Mouse (Mus musculus) cerebellum, adult 9-11 months (tissue): Measurements from ENCODE around the gene Nlrp9c.
"Not testable (repeated sequence)": the region's sequence is repeated elsewhere in the genome, so short reads cannot be mapped to it uniquely, and the experiment has no call there.

Experiments used
- DNase-seq: peaks from one replicate; pipeline ENCODE4 v3.0.0; 2022

Nlrp9c gene

DNA sequence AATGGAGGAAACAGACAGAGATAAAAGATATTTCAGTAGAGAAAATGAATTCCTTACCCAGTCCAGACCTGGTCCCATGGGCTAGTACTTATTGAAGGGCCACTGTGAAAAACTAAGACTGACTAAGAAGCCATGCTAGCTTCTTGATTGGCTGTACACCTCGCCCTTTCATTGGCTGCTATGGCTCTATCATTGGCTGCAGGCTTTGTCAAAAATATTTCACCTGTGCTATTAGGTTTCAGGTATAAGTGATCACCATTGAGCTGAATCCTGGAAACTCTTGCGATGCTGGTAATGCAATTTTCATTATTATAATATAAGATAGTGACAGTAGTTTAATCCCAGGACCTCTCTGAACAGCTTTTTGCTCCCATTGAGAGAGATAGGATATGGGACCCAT, at the start of gene Nlrp9c:
Gene Nlrp9c (minus strand): TSS at position 101 of the 400 bp plus-strand sequence.
- DNase-seq: not testable (repeated sequence)

DNA sequence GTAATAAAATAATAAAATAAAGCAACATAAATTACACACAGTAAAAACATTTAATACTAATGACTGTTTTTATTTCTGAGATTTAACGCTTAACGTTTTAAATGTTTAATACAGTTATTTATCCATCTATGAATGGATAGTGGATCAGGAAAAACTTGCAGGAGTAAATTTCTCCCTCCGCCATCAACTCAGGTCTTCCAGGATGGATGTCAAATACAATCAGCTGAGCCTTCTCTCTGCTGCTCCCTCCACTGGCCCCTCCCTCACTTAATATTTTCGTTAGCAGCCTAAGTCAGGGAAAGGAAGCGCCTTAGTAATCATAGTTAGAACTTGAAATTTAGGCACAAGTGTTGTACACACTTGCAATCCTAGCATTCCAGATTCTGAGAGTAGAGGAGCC, 31.3 kb upstream of the Nlrp9c start, which contains the start of gene Nlrp4a:
Gene Nlrp4a (plus strand): TSS at position 301 of the 400 bp plus-strand sequence.
- DNase-seq: no peak

DNA sequence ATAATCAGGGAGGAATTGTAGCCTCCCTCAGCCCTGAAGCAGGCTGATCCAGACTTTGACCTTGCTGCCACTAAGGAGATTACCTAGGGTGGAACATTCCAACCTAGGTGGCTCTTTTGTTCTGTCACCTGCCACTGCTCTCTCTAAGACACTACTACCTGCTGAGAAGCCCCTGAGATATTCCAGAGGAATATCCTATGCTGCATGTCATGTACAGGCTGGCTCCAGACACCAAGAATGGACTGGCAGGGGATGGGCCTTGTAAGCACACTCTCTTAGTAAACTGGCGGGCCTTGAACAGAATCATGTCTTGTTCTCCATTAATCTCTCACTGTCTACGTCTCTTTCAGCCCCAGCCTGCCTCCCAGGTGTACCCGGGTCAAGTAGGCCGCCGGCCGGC, 11.7 kb downstream of the Nlrp9c start:
- not testable (repeated sequence) for DNase-seq

DNA sequence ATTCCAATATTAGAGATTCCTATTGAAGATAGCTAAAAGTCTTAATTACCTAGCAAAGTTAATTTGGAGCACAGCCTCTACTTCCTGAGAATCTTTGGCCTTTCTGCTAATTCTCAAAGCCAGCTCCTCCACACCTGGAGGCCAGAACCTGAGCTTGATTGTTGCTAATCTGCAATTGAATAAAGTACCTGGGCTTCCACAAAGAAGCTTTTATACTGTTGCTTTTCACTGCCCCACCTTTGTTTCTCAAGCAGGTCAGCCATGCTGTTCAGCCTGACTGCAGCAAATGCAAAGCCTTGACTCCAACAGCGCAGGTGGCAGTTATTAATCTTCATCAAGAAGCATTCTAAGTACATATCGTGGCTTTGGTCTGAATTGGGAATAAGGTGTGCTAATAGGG, 12.4 kb downstream of the Nlrp9c start:
- DNase-seq: not testable (repeated sequence)

DNA sequence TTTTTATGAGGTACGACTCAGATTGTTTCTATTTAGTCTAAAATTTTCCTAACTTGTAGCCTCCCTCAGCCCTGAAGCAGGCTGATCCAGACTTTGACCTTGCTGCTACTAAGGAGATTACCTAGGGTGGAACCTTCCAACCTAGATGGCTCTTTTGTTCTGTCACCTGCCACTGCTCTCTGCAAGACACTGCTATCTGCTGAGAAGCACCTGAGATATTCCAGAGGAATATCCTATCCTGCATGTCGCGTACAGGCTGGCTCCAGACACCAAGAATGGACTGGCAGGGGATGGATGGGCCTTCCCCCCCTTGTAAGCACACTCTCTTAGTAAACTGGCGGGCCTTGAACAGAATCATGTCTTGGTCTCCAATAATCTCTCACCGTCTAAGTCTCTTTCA, 16.8 kb downstream of the Nlrp9c start:
- DNase-seq: not testable (repeated sequence)

DNA sequence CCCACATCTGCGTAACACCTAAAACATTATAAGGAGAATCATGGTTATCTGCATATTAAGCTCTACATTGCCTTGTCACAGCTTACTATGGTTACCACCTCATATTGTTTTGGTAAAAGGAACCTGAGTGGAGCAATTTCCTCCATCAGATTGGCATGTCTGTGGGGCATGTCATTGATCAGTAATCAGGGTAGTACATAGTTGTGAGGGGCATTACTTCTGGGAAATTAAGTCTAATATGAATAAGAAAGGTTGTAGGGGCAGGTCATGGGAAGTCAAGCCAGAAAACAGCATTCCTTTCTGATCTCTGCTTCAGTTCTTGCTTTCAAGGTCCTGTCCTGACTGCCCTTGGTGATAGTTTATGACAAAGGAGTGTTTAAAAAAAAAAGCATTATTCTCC, 22.7 kb downstream of the Nlrp9c start:
- no peak for DNase-seq

DNA sequence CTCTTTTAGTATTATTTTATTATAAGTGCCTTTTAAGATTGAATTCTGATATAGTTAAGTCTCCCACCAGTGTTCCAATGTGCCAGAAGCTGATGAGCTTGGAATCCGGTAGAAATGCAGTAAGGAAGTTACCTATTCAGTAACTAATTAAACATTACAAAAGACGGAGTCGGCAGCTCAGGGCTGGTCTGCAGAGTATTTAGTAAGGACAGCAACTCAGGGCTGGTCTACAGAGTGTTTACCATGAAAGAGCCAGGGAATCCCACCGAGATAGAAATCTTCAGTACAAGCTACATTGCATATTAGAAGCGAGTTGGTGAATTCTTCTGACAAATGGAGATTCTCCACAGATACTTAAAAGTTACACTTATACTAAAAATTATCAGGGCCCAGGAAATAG, 30.3 kb downstream of the Nlrp9c start:
- not testable (repeated sequence) for DNase-seq

DNA sequence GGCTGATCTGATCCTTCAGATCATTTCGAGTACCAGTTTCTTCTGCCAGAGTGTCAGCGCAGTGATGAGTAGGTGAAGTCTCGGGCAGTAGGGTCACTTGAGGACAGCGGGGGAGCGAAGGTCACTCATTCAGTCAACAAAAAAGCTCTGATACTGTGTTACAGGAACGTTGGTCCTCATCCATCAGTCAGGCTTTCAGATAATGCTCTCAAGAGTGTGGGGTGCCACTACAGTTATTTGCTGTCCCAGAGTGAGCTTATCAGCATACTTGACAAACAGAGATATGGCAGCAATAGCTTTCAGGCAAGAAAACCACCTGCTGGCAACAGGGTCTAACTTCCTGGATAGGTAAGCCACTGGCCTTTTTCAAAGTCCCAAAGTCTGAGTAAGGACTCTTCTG, 46.8 kb downstream of the Nlrp9c start:
- DNase-seq: not testable (repeated sequence)

DNA sequence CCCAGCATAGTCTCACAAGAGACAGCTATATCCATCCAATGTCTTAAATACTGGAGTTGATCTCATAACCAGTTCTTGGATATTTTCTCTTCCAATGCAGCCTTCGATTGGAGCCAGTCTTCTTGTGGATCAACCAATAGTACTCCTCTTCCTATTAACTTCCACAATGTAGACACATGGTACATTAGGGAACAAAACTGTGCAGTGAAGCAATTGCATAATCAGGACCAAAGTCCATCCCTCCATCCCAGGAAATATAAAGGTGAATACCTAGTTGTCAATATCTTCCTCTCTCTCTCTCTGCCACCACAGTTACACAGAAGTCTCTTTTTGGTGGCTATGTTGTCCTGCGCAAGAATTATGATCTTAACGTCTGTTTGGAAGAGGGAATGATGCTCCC, 51.2 kb downstream of the Nlrp9c start:
- not testable (repeated sequence) for DNase-seq

DNA sequence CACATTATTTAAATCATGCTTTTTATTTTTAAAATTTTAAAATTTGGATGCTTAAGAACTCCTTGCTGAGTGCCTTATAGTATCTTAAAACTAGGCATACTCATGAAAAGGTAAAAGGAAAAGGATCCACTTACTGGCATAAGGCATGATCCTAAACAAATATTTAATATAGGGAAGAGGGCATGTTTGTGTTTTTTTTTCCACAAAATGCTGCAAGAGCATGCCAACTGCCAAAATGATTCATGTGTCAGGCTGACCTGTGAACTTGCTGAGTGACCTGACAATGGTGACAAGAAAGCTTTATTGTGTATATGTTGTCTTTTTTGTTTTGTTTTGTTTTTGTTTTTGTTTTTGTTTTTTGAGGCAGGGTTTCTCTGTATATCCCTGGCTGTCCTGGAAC, 53.3 kb downstream of the Nlrp9c start:
- not testable (repeated sequence) for DNase-seq

DNA sequence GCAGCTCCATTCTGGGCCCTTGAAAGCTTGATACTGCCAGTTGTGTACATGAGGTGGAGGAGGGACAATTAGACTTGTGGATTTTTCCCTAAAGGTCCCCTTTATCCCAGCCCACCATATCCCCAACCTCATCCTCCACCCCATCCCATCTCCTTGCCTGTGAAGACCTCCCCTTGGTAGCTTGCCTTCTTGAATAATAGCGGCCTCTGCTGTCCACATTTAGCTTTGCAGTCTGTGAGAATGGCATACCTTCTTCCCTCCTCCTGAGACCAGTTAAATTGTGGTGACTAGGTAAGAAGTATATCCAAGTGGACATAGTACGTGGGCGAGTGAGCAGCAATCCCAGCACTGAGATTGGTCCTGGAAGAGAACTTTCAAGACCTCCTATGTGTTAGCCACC, 83.1 kb downstream of the Nlrp9c start:
- not testable (repeated sequence) for DNase-seq

DNA sequence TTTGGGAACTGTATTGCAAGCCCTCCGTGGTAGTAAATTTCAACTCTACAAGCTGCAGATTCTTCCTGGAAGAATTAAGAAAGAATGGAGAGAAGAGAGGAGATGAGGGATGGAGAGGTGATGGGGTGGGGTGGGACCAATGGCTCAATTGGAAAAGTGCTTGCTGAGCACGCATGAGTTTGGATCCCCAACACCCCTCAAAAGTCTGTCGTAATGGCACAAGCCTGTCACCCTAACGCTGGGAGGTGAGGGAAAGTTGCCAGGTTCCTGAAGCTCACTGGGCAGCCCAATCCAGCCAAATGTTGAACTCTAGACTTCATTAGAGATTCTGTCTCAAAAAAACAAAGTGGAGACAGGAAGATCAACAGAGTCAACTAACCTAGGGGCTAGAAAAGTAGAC, 87.7 kb downstream of the Nlrp9c start:
- not testable (repeated sequence) for DNase-seq

DNA sequence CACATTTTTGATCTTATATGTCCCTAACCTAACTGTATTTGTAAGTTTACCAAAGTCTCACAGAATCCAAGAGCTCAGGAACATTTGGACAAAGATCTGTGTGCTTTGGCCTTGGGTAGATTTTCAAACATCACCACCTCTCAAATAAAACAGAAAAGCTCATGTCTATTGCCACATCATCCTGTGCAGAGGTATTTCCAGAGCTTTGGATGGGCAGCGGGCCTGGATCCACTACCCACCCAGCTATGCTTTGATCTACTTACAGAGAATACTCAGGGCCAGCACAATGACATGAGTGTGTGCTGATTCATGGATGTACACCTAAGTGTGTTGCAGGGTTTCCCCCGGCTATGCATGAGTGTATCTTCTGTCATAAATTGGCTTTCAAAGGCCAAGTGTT, 88.3 kb downstream of the Nlrp9c start:
- DNase-seq: not testable (repeated sequence)

DNA sequence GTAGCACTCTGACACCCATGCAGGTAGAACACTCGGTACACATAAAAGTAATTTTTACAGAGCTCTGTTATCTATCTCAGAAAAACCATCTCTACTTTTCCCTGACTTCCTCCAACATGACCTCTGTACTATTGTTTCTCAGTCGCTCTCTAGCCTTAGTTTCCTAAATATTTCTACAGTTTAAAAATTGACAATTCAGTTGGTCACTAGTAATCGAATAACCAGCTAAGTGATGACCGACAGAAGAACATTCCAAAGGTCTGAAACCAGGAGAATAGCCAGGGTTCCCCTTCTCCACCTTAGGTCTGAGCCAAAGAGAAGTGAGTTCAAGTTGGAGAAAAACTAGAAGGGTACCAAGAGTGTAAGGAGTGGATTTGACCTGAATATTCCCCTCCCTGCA, 91.7 kb downstream of the Nlrp9c start:
- DNase-seq: not testable (repeated sequence)

DNA sequence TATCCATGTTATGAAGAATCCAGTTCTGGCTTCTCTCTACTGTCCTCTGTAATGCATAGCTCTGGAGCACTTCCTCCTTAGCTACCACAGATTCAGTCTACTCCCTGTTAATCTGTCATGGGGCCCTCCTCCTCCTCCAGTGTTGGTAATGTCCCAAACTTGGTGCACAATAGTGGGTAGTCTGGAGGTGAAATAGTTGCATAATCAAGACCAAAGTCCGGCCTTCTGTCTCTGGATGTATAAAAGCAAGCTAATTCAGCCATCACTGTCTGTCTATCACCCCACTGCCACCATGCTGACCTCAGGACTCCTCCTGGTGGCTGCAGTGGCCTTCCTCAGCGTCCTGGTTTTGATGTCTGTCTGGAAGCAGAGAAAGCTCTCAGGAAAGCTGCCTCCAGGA, 96.6 kb downstream of the Nlrp9c start, which contains the start of gene Cyp2a4:
Gene Cyp2a4 (plus strand): TSS at position 244 of the 400 bp plus-strand sequence.
- DNase-seq: not testable (repeated sequence)

DNA sequence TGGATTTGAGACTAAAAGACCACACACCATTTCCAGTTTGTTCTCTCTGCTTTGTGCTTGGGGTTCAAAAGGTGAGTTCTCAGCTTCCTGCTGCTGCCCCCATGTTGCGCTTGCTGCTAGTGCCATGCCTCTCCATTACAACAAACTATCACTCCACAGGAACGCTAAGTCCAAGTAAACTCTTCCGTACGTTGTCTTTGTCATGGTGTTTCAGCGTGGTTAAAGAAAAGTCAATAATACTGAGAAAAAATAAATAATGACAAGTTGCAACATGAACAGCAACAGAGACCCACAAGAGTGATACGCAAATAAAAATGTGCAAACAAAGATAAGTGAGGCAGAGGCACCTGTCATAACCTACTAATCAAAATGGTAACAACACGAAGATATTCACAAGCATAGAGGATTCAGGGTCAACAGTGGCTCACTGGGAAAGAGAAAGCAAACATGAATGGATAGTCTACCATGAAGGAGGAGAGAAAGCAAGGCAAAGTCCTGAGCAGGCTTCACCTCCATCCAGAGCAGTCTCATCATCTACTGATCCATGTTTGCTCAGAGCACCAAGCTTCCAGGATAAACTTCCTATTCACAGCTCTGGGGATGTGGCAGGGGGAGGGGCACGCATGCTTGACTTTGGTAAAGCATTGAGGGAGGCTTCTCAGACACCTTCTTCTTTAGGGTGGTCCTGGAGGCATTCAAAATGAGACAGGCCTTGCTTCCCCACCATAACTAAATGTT, 99.9 kb downstream of the Nlrp9c start:
- DNase-seq: not testable (repeated sequence)
